Mouse (Mus musculus): ENCODE measurements around the gene Spag16. TPM values are rescaled to one million over a fixed set of nuclear protein-coding genes. Genes with fewer than 3 reads are reported as not detected.
"Not testable (repeated sequence)": the region's sequence is repeated elsewhere in the genome, so short reads cannot be mapped to it uniquely, and the experiment has no call there.

Gene Spag16
- total and polyA plus RNA-seq, 3 experiments: not detected

- no peaks in the 10 kb centered on the region for H3K27me3 ChIP-seq (replicated peaks)
- no peaks in the 10 kb centered on the region for H3K79me2 ChIP-seq (replicated peaks; ENCODE audit: control insufficient read depth, extremely low read depth, insufficient read depth, poor library complexity, severe bottlenecking)
- TF ChIP-seq TBP (conservative IDR thresholded peaks at IDR 0.05; ENCODE audit: low read depth, low read length) (no peak), JUND (conservative IDR thresholded peaks at IDR 0.05; ENCODE audit: low read depth, low read length) (no peak), BHLHE40 (IDR thresholded peaks at IDR 0.05; ENCODE audit: low read depth, low read length) (no peak), ZC3H11A (IDR thresholded peaks at IDR 0.05; ENCODE audit: low read depth, low read length) (no peak), E2F4 (IDR thresholded peaks at IDR 0.05; ENCODE audit: insufficient replicate concordance, low read depth, low read length) (no peak), MEF2A (IDR thresholded peaks at IDR 0.05; ENCODE audit: borderline replicate concordance, low read depth, low read length) (no peak), SIN3A (IDR thresholded peaks at IDR 0.05; ENCODE audit: low read length) (no peak), HCFC1 (IDR thresholded peaks at IDR 0.05; ENCODE audit: low read depth, low read length) (no peak), UBTF (IDR thresholded peaks at IDR 0.05; ENCODE audit: low read depth, low read length) (no peak)
- H3K4me3 ChIP-seq (replicated peaks in 1 of 3; ENCODE audit: low read depth in 2 of 3, low read length in 2 of 3, poor library complexity in 1 of 3): no peak overlapping the region
- no peaks in the 10 kb centered on the region for H3K9me3 ChIP-seq (replicated peaks; ENCODE audit: low read length)
- no peak overlapping the region for H3K4me2 ChIP-seq (ENCODE audit: insufficient read depth, low read depth, poor library complexity, severe bottlenecking)
- H3K9ac ChIP-seq (ENCODE audit: insufficient read depth, low read depth): no peak overlapping the region
- no peak overlapping the region for H3K27ac ChIP-seq (ENCODE audit: insufficient read depth, low read depth)
- in situ Hi-C loops (cut with MboI; ENCODE audit: low pct_ligation_motif_present, low pct_unique_long_range_greater_than_20kb, low sequenced_read_pairs): no loop called here
- DNase-seq (ENCODE audit: extremely low read depth): no peak
- dilution Hi-C loops (cut with MboI; ENCODE audit: extremely low pct_ligation_motif_present, extremely low pct_unique_long_range_greater_than_20kb, low sequenced_read_pairs): no loop called here
- H3K4me1 ChIP-seq (ENCODE audit: control insufficient read depth in 1 of 2, insufficient read depth in 2 of 2): peaks cover 0 to 5% of the 10 kb centered on the region in 2 experiments; a peak in 1 of 4 replicates
- no peaks in the 10 kb centered on the region for H3K36me3 ChIP-seq (replicated peaks in 1 of 2; ENCODE audit: control insufficient read depth in 1 of 2, insufficient read depth in 1 of 2, low read length in 1 of 2)
Measured at GRCm38 (mm10) chr1:69810161-69810560, 16.6 kb upstream of the Spag16 start.

- H3K27ac ChIP-seq (ENCODE audit: insufficient read depth, low read depth); in situ Hi-C loops (cut with MboI; ENCODE audit: low pct_ligation_motif_present, low pct_unique_long_range_greater_than_20kb, low sequenced_read_pairs); H3K27me3 ChIP-seq (replicated peaks); H3K4me2 ChIP-seq (ENCODE audit: insufficient read depth, low read depth, poor library complexity, severe bottlenecking); H3K4me1 ChIP-seq (ENCODE audit: control insufficient read depth in 1 of 2, insufficient read depth in 2 of 2); H3K9ac ChIP-seq (ENCODE audit: insufficient read depth, low read depth); dilution Hi-C loops (cut with MboI; ENCODE audit: extremely low pct_ligation_motif_present, extremely low pct_unique_long_range_greater_than_20kb, low sequenced_read_pairs); H3K9me3 ChIP-seq (replicated peaks; ENCODE audit: low read length); H3K79me2 ChIP-seq (replicated peaks; ENCODE audit: control insufficient read depth, extremely low read depth, insufficient read depth, poor library complexity, severe bottlenecking); H3K36me3 ChIP-seq (replicated peaks in 1 of 2; ENCODE audit: control insufficient read depth in 1 of 2, insufficient read depth in 1 of 2, low read length in 1 of 2); DNase-seq (ENCODE audit: extremely low read depth); H3K4me3 ChIP-seq (replicated peaks in 1 of 3; ENCODE audit: low read depth in 2 of 3, low read length in 2 of 3, poor library complexity in 1 of 3): not testable (repeated sequence)
Measured at GRCm38 (mm10) chr1:69825635-69826034, 1.1 kb upstream of the Spag16 start.

- Histone ChIP-seq H3K4me3 (replicated peaks in 1 of 3; ENCODE audit: low read depth in 2 of 3, low read length in 2 of 3, poor library complexity in 1 of 3) (no peak overlapping the region), H3K4me1 (ENCODE audit: control insufficient read depth in 1 of 2, insufficient read depth in 2 of 2) (no peaks in the 10 kb centered on the region), H3K4me2 (ENCODE audit: insufficient read depth, low read depth, poor library complexity, severe bottlenecking) (no peak overlapping the region), H3K27me3 (replicated peaks) (no peaks in the 10 kb centered on the region), H3K9ac (ENCODE audit: insufficient read depth, low read depth) (no peak overlapping the region), H3K27ac (ENCODE audit: insufficient read depth, low read depth) (no peak overlapping the region), H3K36me3 (replicated peaks in 1 of 2; ENCODE audit: control insufficient read depth in 1 of 2, insufficient read depth in 1 of 2, low read length in 1 of 2) (no peaks in the 10 kb centered on the region), H3K79me2 (replicated peaks; ENCODE audit: control insufficient read depth, extremely low read depth, insufficient read depth, poor library complexity, severe bottlenecking) (no peaks in the 10 kb centered on the region), H3K9me3 (replicated peaks; ENCODE audit: low read length) (no peaks in the 10 kb centered on the region)
- in situ Hi-C loops (cut with MboI; ENCODE audit: low pct_ligation_motif_present, low pct_unique_long_range_greater_than_20kb, low sequenced_read_pairs) (no loop called here), dilution Hi-C loops (cut with MboI; ENCODE audit: extremely low pct_ligation_motif_present, extremely low pct_unique_long_range_greater_than_20kb, low sequenced_read_pairs) (no loop called here)
- TF ChIP-seq SMC3 (IDR thresholded peaks at IDR 0.05; ENCODE audit: low read depth, low read length) (no peak), JUN (IDR thresholded peaks at IDR 0.05; ENCODE audit: insufficient read depth, low read depth, low read length) (no peak), NRF1 (IDR thresholded peaks at IDR 0.05; ENCODE audit: low read depth, low read length) (no peak), MXI1 (IDR thresholded peaks at IDR 0.05; ENCODE audit: low read depth, low read length) (no peak), UBTF (IDR thresholded peaks at IDR 0.05; ENCODE audit: low read depth, low read length) (no peak), TCF12 (IDR thresholded peaks at IDR 0.05; ENCODE audit: low read depth, low read length) (no peak), GABPA (IDR thresholded peaks at IDR 0.05; ENCODE audit: insufficient replicate concordance, low read depth, low read length) (no peak), CHD1 (IDR thresholded peaks at IDR 0.05; ENCODE audit: low read depth, low read length) (no peak), E2F4 (IDR thresholded peaks at IDR 0.05; ENCODE audit: insufficient replicate concordance, low read depth, low read length) (no peak), KAT2A (IDR thresholded peaks at IDR 0.05; ENCODE audit: insufficient replicate concordance, low read length) (no peak), MEF2A (IDR thresholded peaks at IDR 0.05; ENCODE audit: borderline replicate concordance, low read depth, low read length) (no peak), NELFE (IDR thresholded peaks at IDR 0.05; ENCODE audit: low read depth, low read length) (no peak)
- no peak for DNase-seq (ENCODE audit: extremely low read depth)
Measured at GRCm38 (mm10) chr1:69828872-69829479, 2.2 kb downstream of the Spag16 start.

All from CH12.LX (cell line).